Mouse (Mus musculus) C2C12 (cell line): ENCODE measurements around the gene Vat1.

Source experiments
- CTCF ChIP-seq: IDR thresholded peaks from one replicate; pipeline ENCODE4 v1.5.1; 2011; ENCODE audit not compliant: control insufficient read depth, insufficient read depth, insufficient read length
- MAX ChIP-seq: IDR thresholded peaks from one replicate; pipeline ENCODE4 v1.6.1; 2011; ENCODE audit warnings: mild to moderate bottlenecking, control low read depth
- MYOG ChIP-seq: IDR thresholded peaks from one replicate; pipeline ENCODE4 v1.6.1; 2011; ENCODE audit not compliant: control insufficient read depth, insufficient read length; ENCODE audit errors: extremely low read depth
- USF1 ChIP-seq: IDR thresholded peaks from one replicate; pipeline ENCODE4 v1.6.1; 2011; ENCODE audit warnings: low read depth, mild to moderate bottlenecking, control low read depth, moderate library complexity

DNA sequence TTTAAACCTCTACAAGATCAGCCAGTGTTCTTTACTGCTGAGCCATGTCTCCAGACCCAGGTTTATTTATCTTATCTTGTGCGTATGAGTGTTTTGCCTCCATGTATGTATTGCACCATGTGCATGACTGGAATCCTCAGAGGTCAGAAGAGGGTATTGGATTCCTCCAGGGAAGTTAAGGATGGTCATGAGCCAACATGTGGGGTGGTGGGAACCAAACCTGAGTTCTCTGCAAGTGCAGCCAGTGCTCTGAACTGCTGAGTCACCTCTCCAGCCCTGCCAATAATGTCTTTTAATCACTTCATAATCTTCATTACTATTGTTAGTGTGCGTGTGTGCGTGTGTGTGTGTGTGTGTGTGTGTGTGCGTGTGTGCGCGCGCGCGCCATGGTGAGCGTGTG is 14.5 kb downstream of the Vat1 start:
- no peak for TF ChIP-seq USF1
- no peak for TF ChIP-seq MYOG
- no peak for TF ChIP-seq CTCF
- TF ChIP-seq MAX: no peak
